ENCODE assay signal across 26 mouse cellular contexts in genomic region chr7:5085512-5085911, GRCm38 (mm10). TPM values are rescaled to one million over a fixed set of nuclear protein-coding genes. Genes with fewer than 3 reads are reported as not detected.
"Had no signal": no experiment of that assay in that cellular context is flagged by ENCODE, and none has a peak within 500 bp of the region (broad histone marks: within the 10 kb centered on the region; RNA-seq: fewer than 3 reads in every experiment).

No protein-coding gene starts in this region.

- H3K4me2 ChIP-seq: limb, embryonic 13.5 days; liver, embryonic 12.5 days; liver, embryonic 15.5 days; lung, embryonic 15.5 days; midbrain, embryonic 12.5 days had no signal

- H3K27me3 ChIP-seq: limb, embryonic 13.5 days; liver, embryonic 12.5 days; liver, embryonic 15.5 days; lung, embryonic 15.5 days; midbrain, embryonic 12.5 days had no signal

- H3K9me3 ChIP-seq: limb, embryonic 10.5 days; limb, embryonic 13.5 days; liver, embryonic 12.5 days; liver, embryonic 15.5 days; lung, embryonic 15.5 days; midbrain, embryonic 12.5 days had no signal

- ATAC-seq: liver, embryonic 12.5 days had no signal

- DNase-seq: kidney, adult 18-20 months; kidney, adult 9 months; kidney, postnatal 4 days; liver; lung, adult 18-20 months; lung, postnatal 10 days; lung, postnatal 36 days; thymus, adult 2 months; thymus, postnatal 14 days; thymus, postnatal 4 days had no signal

- H3K4me3 ChIP-seq: limb, embryonic 10.5 days; limb, embryonic 13.5 days; liver, embryonic 12.5 days; liver, embryonic 15.5 days; lung, embryonic 15.5 days; midbrain, embryonic 12.5 days had no signal

- H3K27ac ChIP-seq: kidney, postnatal 0 days; limb, embryonic 10.5 days; limb, embryonic 13.5 days; liver, embryonic 12.5 days; liver, embryonic 15.5 days; lung, embryonic 15.5 days; midbrain, embryonic 12.5 days; stomach, postnatal 0 days had no signal

- H3K9ac ChIP-seq: limb, embryonic 13.5 days; liver, embryonic 12.5 days; liver, embryonic 15.5 days; lung, embryonic 15.5 days; midbrain, embryonic 12.5 days had no signal

RNA-seq across cellular contexts. Expression of gene Rfpl4, which starts 31.2 kb away (rescaled TPM):
- total RNA-seq: layer of hippocampus, adult 18-20 months; layer of hippocampus, postnatal 14 days; left cerebral cortex, adult 8-10 months; left cerebral cortex, postnatal 14 days; midbrain, postnatal 0 days had no signal
- polyA plus RNA-seq: kidney, postnatal 0 days; limb, embryonic 10.5 days; limb, embryonic 13.5 days; liver, embryonic 12.5 days; liver, embryonic 15.5 days; lung, embryonic 15.5 days; midbrain, embryonic 12.5 days; midbrain, postnatal 0 days; neural tube, embryonic 11.5 days; neural tube, embryonic 14.5 days; stomach, embryonic 14.5 days; stomach, postnatal 0 days; thymus, adult 2 months had no signal

RNA-seq across cellular contexts. Expression of gene Rasl2-9, which starts 40.2 kb away (rescaled TPM):
- total RNA-seq: layer of hippocampus, adult 18-20 months; layer of hippocampus, postnatal 14 days; midbrain, postnatal 0 days had no signal
- polyA plus RNA-seq: neural tube, embryonic 11.5 days; stomach, embryonic 14.5 days had no signal
